Mouse (Mus musculus) cerebellum, postnatal 10 days (tissue): ENCODE data around the gene Lgsn.

Source experiments
- DNase-seq, 2 experiments: peaks; one replicate each; pipeline ENCODE4 v3.0.0; 2021; ENCODE audit warnings: mixed read lengths in 2 of 2

Gene Lgsn

DNA sequence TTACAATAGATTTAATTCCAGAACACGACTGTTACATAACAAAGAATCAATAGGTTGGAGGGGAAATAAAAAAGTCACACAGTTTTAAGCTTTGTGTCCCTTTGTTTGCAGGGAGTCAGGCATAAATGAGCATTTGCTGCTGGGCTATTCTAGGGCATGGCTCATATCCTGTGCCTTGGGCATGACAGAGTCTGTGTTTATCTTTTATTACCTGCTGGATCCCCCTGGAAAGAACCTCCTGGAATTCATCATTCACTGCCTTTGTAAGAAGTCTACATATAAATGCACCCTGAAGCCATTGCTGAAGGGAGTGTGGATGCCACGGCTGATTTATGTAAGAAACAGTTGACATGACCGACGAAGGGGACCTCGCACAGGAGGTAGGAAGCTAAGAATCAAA lies at the start of gene Lgsn:
Gene Lgsn (plus strand): TSS at position 301 of the 400 bp plus-strand sequence.
- no peak for DNase-seq

DNA sequence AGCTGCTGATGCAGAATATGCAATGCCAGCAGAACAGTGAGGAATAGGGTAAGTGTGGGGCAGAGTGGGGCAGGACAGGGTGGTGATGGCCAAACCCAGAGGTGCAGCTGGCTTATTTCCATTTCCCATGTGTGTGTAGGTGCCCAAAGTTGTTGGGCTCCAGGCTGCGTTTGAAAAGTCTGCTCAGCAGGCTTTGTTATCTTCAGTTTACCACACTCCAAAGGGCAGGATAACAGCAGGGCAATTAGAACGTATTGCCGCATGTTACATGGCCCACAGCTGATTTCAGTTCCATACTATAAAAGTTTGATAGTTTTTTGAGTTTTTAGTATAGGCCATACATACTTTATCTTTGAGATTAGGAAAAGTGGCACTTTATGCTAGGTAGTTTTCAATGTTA lies 37.8 kb upstream of the Lgsn start:
- no peak for DNase-seq

GRCm38 (mm10) chr1:31142288-31143094 lies 33.7 kb upstream of the Lgsn start:
- DNase-seq, result no peak

- DNase-seq, result no peak
These were observed 32.6 kb upstream of the Lgsn start for GRCm38 (mm10) chr1:31143571-31143970.

DNA sequence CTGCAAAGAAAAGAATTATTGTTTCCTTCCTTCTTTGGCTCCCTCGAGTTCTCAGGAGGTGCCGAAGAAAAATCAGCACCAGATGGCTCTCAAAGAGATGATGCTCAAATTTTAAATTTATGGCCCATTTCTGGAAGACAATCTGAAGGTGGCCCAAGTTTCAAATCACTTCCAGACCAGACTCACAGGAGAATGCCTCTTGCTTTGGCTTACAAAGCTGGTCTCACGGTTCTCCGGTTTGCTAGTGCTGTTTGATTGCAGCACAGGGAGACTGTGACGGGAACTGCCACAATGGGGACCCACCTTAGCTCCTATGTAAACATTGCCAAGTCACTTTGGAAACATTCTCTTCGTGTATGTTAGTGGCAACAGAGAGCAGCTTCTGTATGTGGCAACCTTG lies 26.5 kb upstream of the Lgsn start:
- DNase-seq, result peak in 1 of 2 experiments; percentile 2

DNA sequence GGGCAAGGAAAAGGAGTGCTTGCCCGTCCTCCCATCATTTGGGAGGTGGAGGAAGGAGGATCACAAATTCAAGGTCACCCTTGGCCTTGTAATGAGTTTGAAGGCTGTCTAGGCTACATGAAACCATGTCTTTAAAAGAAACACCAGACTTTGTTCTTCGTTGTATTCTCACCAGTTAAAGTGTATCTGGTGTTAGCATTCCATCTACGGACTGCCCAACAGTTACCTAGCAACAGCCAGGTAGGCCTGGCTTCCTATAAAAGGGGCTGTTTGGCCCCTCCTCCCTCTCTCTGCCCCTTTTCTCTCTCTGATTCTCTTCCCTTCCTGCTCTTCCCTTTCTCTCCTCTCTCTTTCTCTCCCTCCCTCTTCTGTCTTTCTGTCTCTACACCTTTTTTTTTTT lies 25.7 kb upstream of the Lgsn start:
- DNase-seq, result no peak

DNA sequence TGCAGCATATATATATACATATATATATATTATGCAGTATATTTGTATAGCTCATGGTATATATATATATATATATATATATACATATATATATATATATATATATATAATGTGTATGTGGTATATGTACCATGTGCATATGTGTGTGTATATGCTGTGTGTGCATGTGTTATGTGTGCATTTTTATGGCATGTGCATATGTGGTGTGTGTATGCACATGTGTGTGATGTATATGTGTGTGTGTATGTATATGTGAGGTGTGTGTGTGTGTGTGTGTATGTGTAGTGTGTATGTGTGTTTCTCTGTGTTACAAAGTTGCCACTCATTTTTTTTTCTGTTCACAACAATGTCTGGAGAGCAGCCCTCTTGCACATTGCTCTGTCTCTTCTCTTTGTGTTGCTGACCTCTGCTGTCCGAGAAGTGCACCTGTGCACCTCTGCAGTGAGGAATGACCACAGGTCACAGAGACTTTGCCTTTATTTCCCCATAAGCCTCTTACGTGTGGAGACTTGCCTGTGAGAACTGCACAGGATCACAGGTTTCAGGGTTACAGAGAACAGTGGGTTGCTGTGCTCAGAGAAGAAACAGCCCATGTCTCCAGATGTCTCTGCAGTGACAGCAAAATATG lies 23.3 kb upstream of the Lgsn start:
- peak; percentile 26 to 34 for DNase-seq

GRCm38 (mm10) chr1:31153793-31154349 lies 22.3 kb upstream of the Lgsn start:
- DNase-seq, result peak; percentile 62 to 63

DNA sequence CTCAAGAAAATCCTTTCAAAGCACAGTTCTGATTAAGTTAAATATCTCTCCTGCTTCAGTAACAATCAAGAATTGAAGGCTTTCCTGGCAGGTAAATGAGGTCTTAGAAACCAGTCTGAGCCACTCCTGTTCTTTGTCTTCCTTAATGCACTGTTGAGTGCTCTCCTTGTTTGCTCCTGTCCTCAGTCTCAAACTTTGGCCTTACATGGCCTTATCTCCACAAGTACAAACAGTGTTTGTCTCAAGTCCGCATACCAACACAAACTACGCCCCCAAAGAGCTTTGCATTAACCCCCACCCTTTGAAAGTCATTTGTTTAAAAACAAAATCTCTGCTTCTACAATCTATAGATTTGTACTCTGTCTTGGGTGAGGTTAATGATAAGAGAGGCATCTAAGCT lies 20.0 kb upstream of the Lgsn start:
- DNase-seq, result no peak

DNA sequence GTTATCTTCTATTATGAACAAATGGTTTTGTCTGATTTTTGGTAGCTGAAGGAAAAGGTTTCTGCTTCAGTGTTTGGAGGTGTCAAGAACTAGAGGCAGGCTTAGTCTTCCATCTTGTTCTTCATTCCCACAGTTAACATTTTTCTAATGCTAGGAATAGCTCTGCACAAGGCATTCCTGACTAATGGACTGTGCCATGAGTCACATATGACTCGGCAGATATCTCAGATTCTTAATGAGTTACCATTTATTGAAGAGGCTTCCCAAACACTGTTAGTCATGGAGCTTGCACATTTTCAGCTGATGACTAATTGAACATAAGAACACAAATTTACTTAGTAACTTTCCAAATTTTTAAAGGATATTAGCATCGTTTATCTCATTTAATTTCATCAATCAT lies 19.3 kb upstream of the Lgsn start:
- DNase-seq, result no peak

- peak; percentile 33 to 40 for DNase-seq
These were observed 11.5 kb upstream of the Lgsn start for GRCm38 (mm10) chr1:31164527-31165189.

GRCm38 (mm10) chr1:31165326-31166121 lies 10.7 kb upstream of the Lgsn start:
- DNase-seq, result no peak

- no peak for DNase-seq
These were observed 800 bp upstream of the Lgsn start for GRCm38 (mm10) chr1:31175401-31175800.

- DNase-seq, result peak; percentile 80 to 81
These were observed 2.1 kb downstream of the Lgsn start for GRCm38 (mm10) chr1:31178264-31178663.

- DNase-seq, result no peak
These were observed 14.2 kb downstream of the Lgsn start for GRCm38 (mm10) chr1:31190237-31190866.

GRCm38 (mm10) chr1:31195633-31196032 lies 19.4 kb downstream of the Lgsn start:
- DNase-seq, result no peak

DNA sequence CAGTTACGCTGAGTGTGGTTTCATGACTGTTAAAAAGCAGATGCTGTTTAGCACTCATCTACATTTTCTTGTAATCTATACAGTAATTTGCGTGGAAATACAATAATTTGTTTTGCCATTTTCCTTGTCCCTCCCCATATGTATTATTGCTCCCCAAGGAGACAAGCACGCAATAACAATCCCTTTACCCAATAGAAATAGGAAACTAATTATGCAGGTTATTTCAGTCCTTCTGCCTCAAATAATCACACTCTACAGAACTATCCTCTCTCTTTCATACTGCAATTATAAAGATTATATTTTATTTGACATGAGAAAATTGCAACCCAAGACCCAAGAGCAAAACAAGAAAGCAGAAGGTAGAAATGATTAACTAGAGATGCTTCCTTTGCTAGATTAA lies 20.8 kb downstream of the Lgsn start:
- DNase-seq, result no peak

DNA sequence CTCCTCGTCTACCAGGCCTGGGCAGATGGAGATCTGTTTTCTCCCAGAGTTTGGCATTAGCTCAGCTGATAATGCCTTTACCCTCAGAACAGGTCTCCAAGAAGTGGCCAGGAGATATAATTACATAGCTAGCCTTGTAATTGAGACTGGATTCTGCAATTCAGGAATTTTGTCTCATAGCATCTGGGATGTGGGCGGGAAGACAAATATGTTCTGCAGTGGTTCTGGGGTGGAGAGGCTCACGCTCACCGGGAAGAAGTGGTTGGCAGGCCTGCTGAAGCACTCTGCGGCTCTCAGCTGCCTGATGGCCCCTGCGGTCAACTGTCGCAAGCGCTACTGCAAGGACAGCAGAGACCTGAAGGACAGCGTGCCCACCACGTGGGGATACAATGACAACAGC lies 27.6 kb downstream of the Lgsn start:
- no peak for DNase-seq

GRCm38 (mm10) chr1:31205346-31205745 lies 29.1 kb downstream of the Lgsn start:
- DNase-seq, result no peak

DNA sequence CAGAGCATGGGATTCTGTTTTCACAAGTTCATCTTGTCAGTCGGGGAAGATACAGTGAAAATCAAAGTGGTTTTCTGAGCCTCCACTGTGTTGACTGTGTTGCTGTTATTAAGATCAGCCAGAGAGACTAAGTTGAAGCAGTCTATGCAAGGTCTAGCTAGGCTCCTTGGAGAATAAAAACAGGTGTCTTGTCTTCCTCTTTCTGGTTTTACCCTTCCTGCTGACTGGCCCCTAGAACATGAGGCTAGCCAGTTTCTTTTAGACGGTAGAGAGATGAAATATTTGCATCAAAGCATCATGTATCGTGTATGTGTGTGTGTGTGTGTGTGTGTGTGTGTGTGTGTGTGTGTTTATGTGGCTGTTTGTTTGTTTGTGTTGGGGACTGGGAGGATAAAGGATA lies 29.6 kb downstream of the Lgsn start:
- no peak for DNase-seq

GRCm38 (mm10) chr1:31210144-31210543 lies 33.9 kb downstream of the Lgsn start:
- DNase-seq, result peak; percentile 82 to 89

DNA sequence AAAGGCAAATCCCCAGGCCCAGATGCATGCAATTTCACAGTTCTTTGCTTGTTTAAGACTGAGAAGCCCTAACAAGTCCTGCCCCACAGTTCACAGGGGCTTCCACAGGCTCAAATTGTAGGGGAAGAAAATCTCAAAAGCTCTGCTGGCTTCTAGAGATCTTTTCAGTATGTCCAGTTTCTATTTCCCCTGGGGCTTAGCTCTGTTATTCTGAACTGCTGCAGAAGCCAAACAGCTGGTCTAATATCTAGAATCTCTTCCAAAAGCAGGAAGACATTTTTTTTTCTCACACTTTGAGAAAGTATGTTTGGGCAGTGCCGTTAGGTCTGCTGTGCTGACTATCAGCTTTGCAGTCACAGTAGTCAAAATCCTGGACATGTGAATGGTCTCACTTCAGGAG lies 38.6 kb downstream of the Lgsn start:
- no peak for DNase-seq
